Mouse (Mus musculus): ENCODE measurements around the gene Gstt4. TPM values are rescaled to one million over a fixed set of nuclear protein-coding genes. Genes with fewer than 3 reads are reported as not detected.

Gene Gstt4
- polyA plus RNA-seq, 1 experiment from 2014 or later, result not detected

DNA sequence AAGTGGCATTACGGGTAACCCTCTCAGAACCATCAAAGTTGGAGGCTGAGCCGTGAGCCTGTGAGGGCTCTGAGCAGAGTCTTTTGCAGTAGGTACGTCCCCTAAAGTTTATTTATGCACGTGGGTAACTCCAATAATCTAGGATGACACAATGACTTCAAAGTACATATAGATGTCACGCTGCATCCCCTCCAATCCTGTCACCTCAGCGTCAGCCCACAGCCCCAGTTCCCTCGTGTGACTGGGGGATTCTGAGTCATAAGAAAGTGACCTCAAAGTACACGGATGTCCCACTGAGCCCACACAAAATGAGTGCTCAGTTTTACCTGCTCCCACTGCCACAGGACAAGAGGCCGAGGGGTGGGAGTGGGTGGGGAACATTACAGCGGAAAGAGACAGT, 16.7 kb upstream of the Gstt4 start:
- H3K9ac ChIP-seq (ENCODE audit: low read length), result no peak overlapping the region
- no peaks in the 10 kb centered on the region for H3K36me3 ChIP-seq (ENCODE audit: control insufficient read depth, insufficient read depth, low read length)
- no peaks in the 10 kb centered on the region for H3K27me3 ChIP-seq (ENCODE audit: control insufficient read depth, insufficient read depth, low read length)
- H3K27ac ChIP-seq (replicated peaks), result no peak overlapping the region
- H3K9me3 ChIP-seq (ENCODE audit: control insufficient read depth, low read length), result no peaks in the 10 kb centered on the region
- no peak overlapping the region for H3K4me3 ChIP-seq (ENCODE audit: low read depth, low read length)
- ATAC-seq (ENCODE audit: low FRiP score, low TSS enrichment) (no peak), DNase-seq (ENCODE audit: low spot score) (no peak)
- H3K4me1 ChIP-seq (replicated peaks; ENCODE audit: control insufficient read depth, insufficient read depth), result no peaks in the 10 kb centered on the region; the same call in none of the 2 replicates
- WGBS, result 79% methylated on average over 10 of the region's 10 CpGs
- H3K4me2 ChIP-seq (replicated peaks; ENCODE audit: low read depth), result no peak overlapping the region
- no peak for TF ChIP-seq EP300 (optimal IDR thresholded peaks at IDR 0.05)
- TF ChIP-seq CTCF (IDR thresholded peaks at IDR 0.05; ENCODE audit: low read depth), result no peak

DNA sequence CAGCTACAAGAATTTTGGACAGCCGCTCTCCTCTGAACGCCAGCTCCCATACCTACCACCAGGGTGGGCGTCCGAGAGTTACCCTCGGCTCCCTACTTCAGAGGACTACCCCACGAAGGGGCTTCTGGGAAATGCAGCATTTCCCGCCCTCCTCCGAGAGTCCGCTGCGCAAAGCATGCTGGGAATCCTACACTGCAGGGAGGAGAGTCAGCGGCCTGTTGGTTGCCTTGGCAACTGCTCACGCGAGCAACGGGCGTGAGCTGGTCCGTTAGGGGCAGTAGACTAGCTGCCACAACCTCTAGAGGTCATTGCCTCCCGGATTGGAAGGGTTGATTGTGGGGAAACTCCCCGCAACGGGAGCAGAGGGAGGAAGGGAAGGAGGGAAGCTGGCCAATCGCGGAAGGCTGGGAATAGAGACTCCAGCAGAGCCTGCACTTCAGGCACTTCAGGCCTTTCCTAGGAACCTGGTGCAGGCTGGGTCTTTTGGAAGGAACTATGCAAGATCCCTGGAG, 15.0 kb upstream of the Gstt4 start, which contains the start of gene Gstt2:
Gene Gstt2 (minus strand): TSS at position 177 of the 512 bp plus-strand sequence.
- WGBS, result under 1% methylated on average over 21 of the region's 21 CpGs
- DNase-seq (ENCODE audit: low spot score) (peak; percentile 88), ATAC-seq (ENCODE audit: low FRiP score, low TSS enrichment) (peak; percentile 69)
- Histone ChIP-seq H3K4me1 (replicated peaks; ENCODE audit: control insufficient read depth, insufficient read depth) (no peaks in the 10 kb centered on the region; the same call in none of the 2 replicates), H3K4me2 (replicated peaks; ENCODE audit: low read depth) (peak within 1 kb of the TSS; percentile 60), H3K36me3 (ENCODE audit: control insufficient read depth, insufficient read depth, low read length) (no peaks in the 10 kb centered on the region), H3K4me3 (ENCODE audit: low read depth, low read length) (peak within 1 kb of the TSS; percentile 39), H3K9me3 (ENCODE audit: control insufficient read depth, low read length) (no peaks in the 10 kb centered on the region), H3K9ac (ENCODE audit: low read length) (peak within 1 kb of the TSS; percentile 53), H3K27ac (replicated peaks) (peak within 1 kb of the TSS; percentile 64), H3K27me3 (ENCODE audit: control insufficient read depth, insufficient read depth, low read length) (no peaks in the 10 kb centered on the region)
- TF ChIP-seq EP300 (optimal IDR thresholded peaks at IDR 0.05) (no peak), CTCF (IDR thresholded peaks at IDR 0.05; ENCODE audit: low read depth) (peak; percentile 71)

DNA sequence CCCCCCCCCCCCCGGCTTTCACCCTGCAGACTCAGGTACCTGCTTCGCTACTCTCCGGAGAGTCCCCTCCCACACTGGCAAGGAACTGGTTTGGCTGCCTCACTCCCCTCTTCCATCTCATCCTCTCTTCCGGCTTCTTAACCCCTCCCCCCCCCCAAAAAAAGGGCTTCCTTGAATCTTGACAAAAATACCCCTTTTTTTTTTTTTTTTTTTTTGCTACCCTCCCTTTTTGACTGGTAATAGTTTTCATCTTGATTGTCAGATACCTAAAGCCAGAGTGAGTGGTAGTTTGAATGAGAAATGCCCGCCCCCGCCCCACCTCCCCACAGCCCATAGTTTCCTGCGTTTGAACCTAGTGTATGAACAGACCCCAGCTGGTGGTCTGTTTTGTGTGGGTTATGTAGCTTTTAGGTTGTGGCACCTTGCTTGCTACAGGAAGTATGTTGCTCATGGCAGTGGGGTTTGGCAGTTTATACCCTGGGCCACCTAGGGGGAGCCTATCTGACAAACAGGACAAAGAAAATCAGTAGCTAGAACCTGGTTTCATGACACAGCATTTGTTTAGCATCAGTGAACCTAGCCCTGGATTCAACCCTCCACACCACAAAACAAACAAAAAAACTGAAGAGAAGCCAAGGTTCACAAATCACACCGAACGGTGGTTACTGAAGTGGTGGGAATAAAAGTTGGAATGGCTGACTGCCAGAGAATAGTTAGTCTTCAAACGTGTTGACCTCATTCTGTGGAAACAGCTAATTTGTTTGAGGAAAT, 13.6 kb upstream of the Gstt4 start:
- 22% methylated on average over 6 of the region's 10 CpGs for WGBS

DNA sequence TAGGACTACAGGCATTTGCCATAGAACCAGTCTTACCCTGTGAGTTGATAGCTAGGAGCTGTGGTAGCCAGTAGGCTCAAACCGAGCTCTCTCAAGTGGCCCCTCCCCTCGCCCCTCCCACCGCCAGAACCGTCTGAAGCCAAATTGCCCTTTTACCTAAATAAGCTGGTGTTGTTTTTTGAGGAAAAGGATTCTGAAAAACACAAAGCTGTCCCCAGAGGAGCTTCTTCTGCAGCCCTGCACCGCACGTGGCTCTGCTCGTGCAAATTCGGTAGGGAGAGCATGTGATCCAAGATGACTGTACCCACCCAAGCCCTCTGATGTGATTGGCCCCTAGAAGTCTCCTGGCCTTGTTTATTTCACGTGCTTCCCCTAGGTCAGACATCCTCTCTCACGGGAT, 13.0 kb upstream of the Gstt4 start:
- Histone ChIP-seq H3K4me1 (replicated peaks; ENCODE audit: control insufficient read depth, insufficient read depth) (no peaks in the 10 kb centered on the region; the same call in none of the 2 replicates), H3K4me2 (replicated peaks; ENCODE audit: low read depth) (peak overlapping the region; percentile 77), H3K9me3 (ENCODE audit: control insufficient read depth, low read length) (no peaks in the 10 kb centered on the region), H3K36me3 (ENCODE audit: control insufficient read depth, insufficient read depth, low read length) (no peaks in the 10 kb centered on the region), H3K4me3 (ENCODE audit: low read depth, low read length) (peak overlapping the region; percentile 43), H3K27me3 (ENCODE audit: control insufficient read depth, insufficient read depth, low read length) (no peaks in the 10 kb centered on the region), H3K9ac (ENCODE audit: low read length) (peak overlapping the region; percentile 38), H3K27ac (replicated peaks) (peak overlapping the region; percentile 88)
- DNase-seq (ENCODE audit: low spot score) (peak; percentile 83), ATAC-seq (ENCODE audit: low FRiP score, low TSS enrichment) (peak; percentile 64)
- under 1% methylated on average over 10 of the region's 10 CpGs for WGBS
- no peak for TF ChIP-seq CTCF (IDR thresholded peaks at IDR 0.05; ENCODE audit: low read depth)
- no peak for TF ChIP-seq EP300 (optimal IDR thresholded peaks at IDR 0.05)

More for the DNA sequence above, 13.6 kb upstream of the Gstt4 start:
- ATAC-seq (ENCODE audit: low FRiP score, low TSS enrichment) (peak; percentile 58), DNase-seq (ENCODE audit: low spot score) (peak; percentile 74)
- Histone ChIP-seq H3K36me3 (ENCODE audit: control insufficient read depth, insufficient read depth, low read length) (no peaks in the 10 kb centered on the region), H3K4me3 (ENCODE audit: low read depth, low read length) (no peak overlapping the region), H3K27ac (replicated peaks) (peak overlapping the region; percentile 88), H3K9ac (ENCODE audit: low read length) (no peak overlapping the region), H3K4me1 (replicated peaks; ENCODE audit: control insufficient read depth, insufficient read depth) (no peaks in the 10 kb centered on the region; the same call in none of the 2 replicates), H3K27me3 (ENCODE audit: control insufficient read depth, insufficient read depth, low read length) (no peaks in the 10 kb centered on the region), H3K9me3 (ENCODE audit: control insufficient read depth, low read length) (no peaks in the 10 kb centered on the region), H3K4me2 (replicated peaks; ENCODE audit: low read depth) (peak overlapping the region; percentile 77)
- peak; percentile 33 for TF ChIP-seq CTCF (IDR thresholded peaks at IDR 0.05; ENCODE audit: low read depth)
- no peak for TF ChIP-seq EP300 (optimal IDR thresholded peaks at IDR 0.05)

DNA sequence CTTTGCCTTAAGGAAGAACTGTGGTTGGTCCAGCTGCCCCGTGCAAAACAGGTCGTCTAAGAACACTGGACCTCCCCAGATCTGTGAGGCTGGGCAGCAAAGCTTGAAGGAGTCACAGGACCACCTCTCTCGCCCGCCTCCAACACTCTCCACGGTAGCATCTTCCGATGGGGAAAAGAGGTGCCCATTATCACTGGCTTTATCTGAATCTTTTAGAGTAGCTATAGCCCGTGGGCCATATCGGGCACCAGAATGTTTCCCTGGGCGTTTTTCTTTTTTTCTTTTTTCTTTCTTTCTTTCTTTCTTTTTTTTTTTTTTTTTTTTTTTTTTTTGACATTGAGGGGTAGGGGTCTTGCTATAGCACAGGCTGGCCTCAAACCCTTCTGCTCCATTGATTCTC, 12.4 kb upstream of the Gstt4 start:
- Histone ChIP-seq H3K9me3 (ENCODE audit: control insufficient read depth, low read length) (no peaks in the 10 kb centered on the region), H3K9ac (ENCODE audit: low read length) (peak overlapping the region; percentile 67), H3K36me3 (ENCODE audit: control insufficient read depth, insufficient read depth, low read length) (no peaks in the 10 kb centered on the region), H3K4me2 (replicated peaks; ENCODE audit: low read depth) (peak overlapping the region; percentile 77), H3K27ac (replicated peaks) (peak overlapping the region; percentile 88), H3K27me3 (ENCODE audit: control insufficient read depth, insufficient read depth, low read length) (no peaks in the 10 kb centered on the region), H3K4me3 (ENCODE audit: low read depth, low read length) (peak overlapping the region; percentile 43), H3K4me1 (replicated peaks; ENCODE audit: control insufficient read depth, insufficient read depth) (no peaks in the 10 kb centered on the region; the same call in none of the 2 replicates)
- ATAC-seq (ENCODE audit: low FRiP score, low TSS enrichment) (no peak), DNase-seq (ENCODE audit: low spot score) (no peak)
- TF ChIP-seq EP300 (optimal IDR thresholded peaks at IDR 0.05) (no peak), CTCF (IDR thresholded peaks at IDR 0.05; ENCODE audit: low read depth) (no peak)
- 15% methylated on average over 9 of the region's 9 CpGs for WGBS

- peak overlapping the region; percentile 67 for H3K9ac ChIP-seq (ENCODE audit: low read length)
- 3% methylated on average over 21 of the region's 21 CpGs for WGBS
- TF ChIP-seq CTCF (IDR thresholded peaks at IDR 0.05; ENCODE audit: low read depth) (no peak), EP300 (optimal IDR thresholded peaks at IDR 0.05) (no peak)
- no peaks in the 10 kb centered on the region; the same call in none of the 2 replicates for H3K4me1 ChIP-seq (replicated peaks; ENCODE audit: control insufficient read depth, insufficient read depth)
- peak; percentile 89 for DNase-seq (ENCODE audit: low spot score)
- no peaks in the 10 kb centered on the region for H3K27me3 ChIP-seq (ENCODE audit: control insufficient read depth, insufficient read depth, low read length)
- peak; percentile 39 for ATAC-seq (ENCODE audit: low FRiP score, low TSS enrichment)
- no peaks in the 10 kb centered on the region for H3K36me3 ChIP-seq (ENCODE audit: control insufficient read depth, insufficient read depth, low read length)
- peak overlapping the region; percentile 43 for H3K4me3 ChIP-seq (ENCODE audit: low read depth, low read length)
- peak overlapping the region; percentile 77 for H3K4me2 ChIP-seq (replicated peaks; ENCODE audit: low read depth)
- peak overlapping the region; percentile 88 for H3K27ac ChIP-seq (replicated peaks)
- H3K9me3 ChIP-seq (ENCODE audit: control insufficient read depth, low read length), result no peaks in the 10 kb centered on the region
Observed at GRCm38 (mm10) chr10:75834250-75834649, 11.9 kb upstream of the Gstt4 start.
